Mouse (Mus musculus) right cerebral cortex, adult 18-20 months (tissue): ENCODE results near the gene Pdgfc.
"Not testable (repeated sequence)": the region's sequence is repeated elsewhere in the genome, so short reads cannot be mapped to it uniquely, and the experiment has no call there.

Experiments used
- DNase-seq: peaks from one replicate; pipeline ENCODE4 v3.0.0; 2022; ENCODE audit warnings: mixed read lengths

Gene Pdgfc

GRCm38 (mm10) chr3:81046652-81047607 lies 10.7 kb downstream of the Pdgfc start:
- no peak for DNase-seq

- no peak for DNase-seq
Observed at GRCm38 (mm10) chr3:81051522-81051921, 15.3 kb downstream of the Pdgfc start.

- no peak for DNase-seq
Observed at GRCm38 (mm10) chr3:81052422-81052821, 16.2 kb downstream of the Pdgfc start.

GRCm38 (mm10) chr3:81054074-81054473 lies 17.9 kb downstream of the Pdgfc start:
- no peak for DNase-seq

GRCm38 (mm10) chr3:81057719-81058118 lies 21.5 kb downstream of the Pdgfc start:
- no peak for DNase-seq

GRCm38 (mm10) chr3:81058527-81059031 lies 22.4 kb downstream of the Pdgfc start:
- DNase-seq: no peak

- no peak for DNase-seq
Observed at GRCm38 (mm10) chr3:81068550-81068949, 32.3 kb downstream of the Pdgfc start.

GRCm38 (mm10) chr3:81101136-81101535 lies 64.9 kb downstream of the Pdgfc start:
- no peak for DNase-seq

- peak; percentile 10 for DNase-seq
Observed at GRCm38 (mm10) chr3:81102158-81102876, 66.1 kb downstream of the Pdgfc start.

- no peak for DNase-seq
Observed at GRCm38 (mm10) chr3:81102877-81103420, 66.7 kb downstream of the Pdgfc start.

GRCm38 (mm10) chr3:81107515-81107914 lies 71.3 kb downstream of the Pdgfc start:
- no peak for DNase-seq

GRCm38 (mm10) chr3:81110968-81111367 lies 74.8 kb downstream of the Pdgfc start:
- DNase-seq: no peak

- no peak for DNase-seq
Observed at GRCm38 (mm10) chr3:81112892-81113291, 76.7 kb downstream of the Pdgfc start.

- DNase-seq: no peak
Observed at GRCm38 (mm10) chr3:81120664-81121063, 84.4 kb downstream of the Pdgfc start.

- no peak for DNase-seq
Observed at GRCm38 (mm10) chr3:81121731-81122130, 85.5 kb downstream of the Pdgfc start.

GRCm38 (mm10) chr3:81123461-81123860 lies 87.2 kb downstream of the Pdgfc start:
- DNase-seq: no peak

GRCm38 (mm10) chr3:81127013-81127412 lies 90.8 kb downstream of the Pdgfc start:
- DNase-seq: no peak

GRCm38 (mm10) chr3:81136985-81137384 lies 100.8 kb downstream of the Pdgfc start:
- DNase-seq: no peak

- not testable (repeated sequence) for DNase-seq
Observed at GRCm38 (mm10) chr3:81138030-81138429, 101.8 kb downstream of the Pdgfc start.

GRCm38 (mm10) chr3:81143730-81144129 lies 107.5 kb downstream of the Pdgfc start:
- DNase-seq: no peak

- DNase-seq: peak; percentile 17
Observed at GRCm38 (mm10) chr3:81149109-81149521, 112.9 kb downstream of the Pdgfc start.

GRCm38 (mm10) chr3:81150228-81150627 lies 114.0 kb downstream of the Pdgfc start:
- DNase-seq: no peak

- no peak for DNase-seq
Observed at GRCm38 (mm10) chr3:81154420-81154819, 118.2 kb downstream of the Pdgfc start.
